Mouse (Mus musculus) kidney, embryonic 16.5 days (tissue): Measurements from ENCODE around the gene Apobec3. TPM values are rescaled to one million over a fixed set of nuclear protein-coding genes. Genes with fewer than 3 reads are reported as not detected.

Source experiments
- ATAC-seq: fragments of 200-750 bp; cut with Nextera tagmentation; 2 replicates; pipeline ENCODE4 v1.8.0; 2017; ENCODE audit warnings: moderate TSS enrichment; ENCODE audit not compliant: low FRiP score, low TSS enrichment
- H3K27ac ChIP-seq: fragments of 300-500 bp; sonication (generic); 2 replicates; pipeline ENCODE4 v1.5.1; 2014; ENCODE audit warnings: low read length
- H3K27me3 ChIP-seq: fragments of 300-500 bp; sonication (generic); 2 replicates; pipeline ENCODE4 v1.6.1; 2014; ENCODE audit warnings: low read length, control low read depth, mixed read lengths; ENCODE audit not compliant: insufficient read depth
- H3K36me3 ChIP-seq: fragments of 300-500 bp; sonication (generic); 2 replicates; pipeline ENCODE4 v1.6.1; 2014; ENCODE audit warnings: low read length, control low read depth, mixed read lengths; ENCODE audit not compliant: insufficient read depth
- H3K4me1 ChIP-seq: fragments of 300-500 bp; sonication (generic); 2 replicates; pipeline ENCODE4 v1.6.1; 2014; ENCODE audit warnings: low read length, control low read depth, mixed read lengths; ENCODE audit not compliant: insufficient read depth
- H3K4me2 ChIP-seq: fragments of 300-500 bp; sonication (generic); replicated peaks from 2 replicates; pipeline ENCODE4 v1.6.1; 2014; ENCODE audit warnings: low read depth, low read length
- H3K4me3 ChIP-seq: fragments of 300-500 bp; sonication (generic); 2 replicates; pipeline ENCODE4 v1.5.1; 2014; ENCODE audit warnings: mild to moderate bottlenecking, low read length
- H3K9ac ChIP-seq: fragments of 300-500 bp; sonication (generic); replicated peaks from 2 replicates; pipeline ENCODE4 v1.6.1; 2014; ENCODE audit warnings: low read length
- H3K9me3 ChIP-seq: fragments of 300-500 bp; sonication (generic); 2 replicates; pipeline ENCODE4 v1.6.1; 2016; ENCODE audit warnings: low read length, control low read depth
- WGBS: fragments of 180-500 bp; shearing (Covaris S2); extraction: QIAGEN DNeasy Blood & Tissue Kit; methylation state at CpG from one replicate; pipeline ENCODE4 v1.1.7; 2014; 5-methylcytosine and 5-hydroxymethylcytosine counted together
- polyA plus RNA-seq: library from polyadenylated mRNA; unstranded; fragments of >200 nt; fragmentation: Nextera tagmentation; extraction: Ambion mirVana; gene quantifications from 2 replicates; pipeline ENCODE4 v1.2.1, GENCODE M21; 2015

Gene Apobec3
- polyA plus RNA-seq, 1 experiment from 2014 or later: 29.3 TPM

GRCm38 (mm10) chr15:79916150-79916549 lies 24.7 kb downstream of the Apobec3 start:
- no peak overlapping the region for H3K27ac ChIP-seq
- no peak for ATAC-seq

GRCm38 (mm10) chr15:79917111-79917720 lies 25.8 kb downstream of the Apobec3 start:
- Histone ChIP-seq H3K36me3 (no peaks in the 10 kb centered on the region), H3K4me2 (no peak overlapping the region), H3K27ac (no peak overlapping the region), H3K4me3 (no peak overlapping the region), H3K9ac (no peak overlapping the region), H3K9me3 (no peaks in the 10 kb centered on the region), H3K27me3 (no peaks in the 10 kb centered on the region), H3K4me1 (no peaks in the 10 kb centered on the region)
- WGBS: 95% methylated on average over 14 of the region's 14 CpGs
- ATAC-seq: no peak

More at GRCm38 (mm10) chr15:79916150-79916549, 24.7 kb downstream of the Apobec3 start:
- no peak overlapping the region for H3K9ac ChIP-seq
- no peak overlapping the region for H3K4me3 ChIP-seq
- H3K4me1 ChIP-seq: no peaks in the 10 kb centered on the region
- no peaks in the 10 kb centered on the region for H3K27me3 ChIP-seq
- no peaks in the 10 kb centered on the region for H3K9me3 ChIP-seq
- H3K4me2 ChIP-seq: no peak overlapping the region
- 70% methylated on average over 5 of the region's 5 CpGs for WGBS
- no peaks in the 10 kb centered on the region for H3K36me3 ChIP-seq

DNA sequence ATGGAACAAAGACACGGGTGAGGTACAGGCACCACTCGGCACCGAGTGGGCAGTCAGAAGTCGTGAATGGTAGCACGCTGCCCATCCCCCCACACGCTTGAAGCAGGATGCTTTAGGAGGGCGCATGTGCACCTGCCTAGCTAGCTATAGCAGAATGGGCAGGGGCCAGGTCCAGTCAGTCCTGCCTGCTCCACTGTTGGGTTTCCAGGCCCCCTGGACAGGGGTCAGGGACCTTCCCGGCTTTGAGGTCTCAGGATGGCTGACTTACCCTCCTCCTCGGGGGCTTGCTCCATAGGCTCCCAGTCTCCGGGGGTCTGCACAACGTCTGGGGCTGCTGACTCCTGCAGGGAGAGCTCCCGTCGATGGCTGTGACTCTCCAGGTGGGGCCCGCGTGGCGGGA lies 27.0 kb downstream of the Apobec3 start:
- WGBS: 84% methylated on average over 16 of the region's 16 CpGs
- no peak overlapping the region for H3K9ac ChIP-seq
- H3K27me3 ChIP-seq: no peaks in the 10 kb centered on the region
- H3K36me3 ChIP-seq: no peaks in the 10 kb centered on the region
- no peaks in the 10 kb centered on the region for H3K9me3 ChIP-seq
- ATAC-seq: no peak
- no peaks in the 10 kb centered on the region for H3K4me1 ChIP-seq
- no peak overlapping the region for H3K4me3 ChIP-seq
- no peak overlapping the region for H3K27ac ChIP-seq
- no peak overlapping the region for H3K4me2 ChIP-seq

- no peaks in the 10 kb centered on the region for H3K4me1 ChIP-seq
- no peak for ATAC-seq
- no peaks in the 10 kb centered on the region for H3K9me3 ChIP-seq
- no peaks in the 10 kb centered on the region for H3K36me3 ChIP-seq
- 61% methylated on average over 2 of the region's 2 CpGs for WGBS
- H3K27ac ChIP-seq: no peak overlapping the region
- H3K4me2 ChIP-seq: no peak overlapping the region
- no peak overlapping the region for H3K9ac ChIP-seq
- H3K4me3 ChIP-seq: no peak overlapping the region
- H3K27me3 ChIP-seq: no peaks in the 10 kb centered on the region
Measured at GRCm38 (mm10) chr15:79919787-79920186, 28.3 kb downstream of the Apobec3 start.

DNA sequence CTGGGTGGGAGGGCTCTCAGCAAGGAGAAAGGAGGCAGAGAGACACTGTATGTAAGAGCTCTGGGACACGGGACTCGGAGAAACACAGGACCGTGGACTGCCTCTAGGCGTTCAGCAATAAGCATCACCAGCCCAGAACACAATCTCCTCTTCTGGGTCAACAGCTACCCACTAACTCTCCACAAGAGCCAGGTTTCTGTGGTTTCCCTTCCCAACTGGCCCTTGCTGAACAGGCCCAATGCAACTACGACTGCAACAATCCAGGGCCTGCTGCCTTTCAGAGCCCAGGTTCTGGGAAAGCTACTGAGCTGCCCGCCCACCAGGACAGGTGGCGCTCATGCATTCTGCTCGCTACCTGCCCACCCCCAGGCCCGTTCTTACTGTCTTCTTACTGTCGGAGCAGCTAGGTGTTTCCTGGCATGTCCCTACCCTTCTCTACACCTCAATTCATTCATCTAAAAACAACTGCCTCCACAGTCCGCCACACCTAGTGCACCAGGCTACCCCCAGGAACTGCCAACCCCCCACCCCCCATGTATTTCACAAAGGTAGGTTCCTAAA lies 35.5 kb downstream of the Apobec3 start:
- ATAC-seq: 0 out of 2 replicates have a peak, but pooled peaks have one; percentile 6
- H3K27ac ChIP-seq: peak overlapping the region; percentile 77
- H3K4me3 ChIP-seq: peak overlapping the region; percentile 60
- H3K9ac ChIP-seq: peak overlapping the region; percentile 73
- peak overlapping the region; percentile 74 for H3K4me2 ChIP-seq
- H3K4me1 ChIP-seq: peaks cover 11% of the 10 kb centered on the region
- 79% methylated on average over 11 of the region's 11 CpGs for WGBS
- peaks cover 6% of the 10 kb centered on the region; the same call in 1 of the 2 replicates for H3K27me3 ChIP-seq
- H3K36me3 ChIP-seq: no peaks in the 10 kb centered on the region
- H3K9me3 ChIP-seq: no peaks in the 10 kb centered on the region

DNA sequence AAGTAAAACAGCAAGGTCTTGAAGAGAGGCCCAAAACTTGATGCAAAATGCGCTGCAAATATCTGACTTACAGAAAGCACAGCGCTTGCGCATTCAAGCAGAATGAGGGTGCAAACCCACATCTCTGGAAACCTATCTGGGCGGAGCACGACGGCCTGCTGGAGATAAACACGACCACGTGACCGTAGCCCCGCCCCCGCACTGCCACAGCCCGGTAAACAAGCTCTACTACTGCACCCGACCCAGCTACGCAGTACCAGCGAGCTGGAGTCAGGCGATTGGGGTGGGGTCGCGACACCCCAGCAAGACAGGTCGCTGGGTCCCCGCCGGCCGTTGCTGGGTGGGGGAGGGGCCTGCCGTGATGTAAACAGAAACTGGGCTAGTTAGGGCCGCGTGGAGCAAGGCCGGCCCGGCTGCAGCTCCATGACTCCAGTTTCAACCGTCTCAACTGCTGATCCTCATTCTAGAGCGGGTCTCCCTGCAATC lies 36.2 kb downstream of the Apobec3 start:
- Histone ChIP-seq H3K9ac (peak overlapping the region; percentile 73), H3K4me1 (peaks cover 14% of the 10 kb centered on the region), H3K4me2 (peak overlapping the region; percentile 74), H3K4me3 (peak overlapping the region; percentile 60), H3K9me3 (no peaks in the 10 kb centered on the region), H3K27ac (peak overlapping the region; percentile 77), H3K27me3 (peaks cover 10% of the 10 kb centered on the region), H3K36me3 (no peaks in the 10 kb centered on the region)
- peak; percentile 88 for ATAC-seq
- WGBS: under 1% methylated on average over 29 of the region's 29 CpGs

GRCm38 (mm10) chr15:79928316-79928715 lies 36.9 kb downstream of the Apobec3 start:
- 96% methylated on average over 3 of the region's 3 CpGs for WGBS
- no peak for ATAC-seq
- Histone ChIP-seq H3K27ac (peak overlapping the region; percentile 56; the same call in 1 of the 2 replicates), H3K36me3 (no peaks in the 10 kb centered on the region), H3K4me3 (peak overlapping the region; percentile 60; the same call in 1 of the 2 replicates), H3K9me3 (no peaks in the 10 kb centered on the region), H3K27me3 (peaks cover 17% of the 10 kb centered on the region), H3K4me2 (peak overlapping the region; percentile 74), H3K4me1 (peaks cover 17% of the 10 kb centered on the region), H3K9ac (no peak overlapping the region)

DNA sequence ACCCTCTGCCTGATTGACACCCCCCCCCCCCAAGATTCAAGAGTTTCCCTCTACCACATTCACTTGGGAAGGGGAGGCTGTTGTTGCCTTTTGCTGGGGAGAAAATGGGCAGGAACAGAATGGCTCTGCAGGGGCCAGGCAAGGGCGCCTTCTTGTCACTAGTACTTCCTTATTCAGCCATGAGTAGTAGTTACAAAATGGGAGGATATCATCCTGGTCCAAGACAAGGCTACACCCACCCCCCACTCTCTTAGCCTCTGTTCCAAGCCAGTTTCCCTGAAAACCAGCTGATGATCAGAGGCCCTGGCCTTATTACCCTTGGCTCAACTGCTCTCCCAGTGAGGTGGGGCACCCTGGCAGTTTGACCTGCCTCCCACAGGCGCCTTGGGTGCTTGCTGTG lies 37.3 kb downstream of the Apobec3 start:
- H3K9me3 ChIP-seq: no peaks in the 10 kb centered on the region
- no peak overlapping the region for H3K27ac ChIP-seq
- 92% methylated on average over 2 of the region's 2 CpGs for WGBS
- H3K9ac ChIP-seq: no peak overlapping the region
- no peaks in the 10 kb centered on the region for H3K36me3 ChIP-seq
- no peak for ATAC-seq
- peaks cover 21% of the 10 kb centered on the region for H3K27me3 ChIP-seq
- no peak overlapping the region for H3K4me2 ChIP-seq
- H3K4me3 ChIP-seq: no peak overlapping the region
- H3K4me1 ChIP-seq: peaks cover 22% of the 10 kb centered on the region

DNA sequence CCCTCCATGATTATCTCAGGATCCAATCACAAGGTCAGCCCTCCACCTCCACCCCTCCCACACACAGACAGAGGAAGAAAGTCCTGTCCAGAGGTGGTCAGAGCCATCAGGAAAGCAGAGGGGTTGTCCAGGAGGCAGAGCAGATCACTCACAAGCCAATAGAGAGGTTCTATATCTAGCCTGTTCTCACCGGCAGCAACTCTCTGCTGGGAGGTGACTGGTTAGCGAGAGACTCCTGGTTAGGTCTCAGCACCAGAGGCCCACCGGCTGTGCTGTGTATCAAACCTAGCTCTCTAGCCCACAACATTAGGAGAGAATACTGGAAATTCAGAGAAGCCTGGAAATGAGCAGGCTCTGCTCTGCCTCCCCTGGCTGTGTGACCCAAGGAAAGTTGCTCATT lies 38.3 kb downstream of the Apobec3 start:
- H3K9ac ChIP-seq: no peak overlapping the region
- no peak overlapping the region for H3K4me3 ChIP-seq
- 90% methylated on average over 3 of the region's 3 CpGs for WGBS
- peaks cover 30% of the 10 kb centered on the region for H3K27me3 ChIP-seq
- peaks cover 30% of the 10 kb centered on the region for H3K4me1 ChIP-seq
- no peak overlapping the region for H3K27ac ChIP-seq
- ATAC-seq: no peak
- H3K9me3 ChIP-seq: no peaks in the 10 kb centered on the region
- H3K4me2 ChIP-seq: no peak overlapping the region
- H3K36me3 ChIP-seq: no peaks in the 10 kb centered on the region

DNA sequence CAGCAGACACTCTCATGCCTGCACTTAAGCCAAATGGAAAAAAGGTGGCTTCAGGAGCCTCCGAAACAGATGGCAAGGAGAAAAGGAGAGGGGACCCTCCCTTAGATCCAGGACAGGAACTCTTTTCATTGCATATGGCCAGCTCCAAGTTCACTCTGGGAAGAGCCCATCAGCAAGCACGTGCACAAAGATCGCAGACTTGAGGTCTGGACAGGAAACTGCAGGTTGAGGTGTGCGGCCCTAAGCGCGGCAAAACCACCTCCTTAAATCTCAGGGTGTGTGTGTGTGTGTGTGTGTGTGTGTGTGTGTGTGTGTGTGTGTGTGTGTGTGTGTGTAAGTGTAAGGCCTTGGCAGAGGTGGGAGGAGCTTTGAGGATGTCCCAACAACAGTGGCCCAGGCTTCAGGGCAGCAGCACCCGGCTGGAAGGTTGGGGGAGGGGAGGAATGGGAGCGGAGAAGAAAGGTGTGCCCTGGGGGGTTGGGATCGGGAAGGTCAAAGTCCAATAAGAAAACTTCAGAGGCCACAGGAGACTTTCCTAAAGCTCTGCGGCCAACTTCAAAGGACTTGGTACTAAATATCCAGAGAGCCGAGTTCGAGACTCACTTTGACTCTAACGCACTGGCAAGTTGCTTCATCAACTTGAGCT lies 40.2 kb downstream of the Apobec3 start:
- peak overlapping the region; percentile 73 for H3K4me3 ChIP-seq
- no peak overlapping the region for H3K27ac ChIP-seq
- H3K9me3 ChIP-seq: no peaks in the 10 kb centered on the region
- H3K9ac ChIP-seq: peak overlapping the region; percentile 63; the same call in 1 of the 2 replicates
- peaks cover 30% of the 10 kb centered on the region for H3K4me1 ChIP-seq
- ATAC-seq: no peak
- 19% methylated on average over 13 of the region's 13 CpGs for WGBS
- H3K27me3 ChIP-seq: peaks cover 41% of the 10 kb centered on the region
- no peaks in the 10 kb centered on the region for H3K36me3 ChIP-seq
- H3K4me2 ChIP-seq: peak overlapping the region; percentile 80
